Mouse (Mus musculus): Measurements from ENCODE around the gene Hist2h2aa2.
"Not testable (repeated sequence)": the region's sequence is repeated elsewhere in the genome, so short reads cannot be mapped to it uniquely, and the experiment has no call there.

Gene Hist2h2aa2

GRCm38 (mm10) chr3:96239949-96240798, at the start of gene Hist2h2aa2:
Gene Hist2h2aa2, minus strand, starts transcription at chr3:96240276.
- peak; percentile 50 for DNase-seq (ENCODE audit: low read depth, low spot score)

GRCm38 (mm10) chr3:96289201-96289600, 49.1 kb upstream of the Hist2h2aa2 start:
- peak; percentile 87 for DNase-seq (ENCODE audit: low read depth, low spot score)

GRCm38 (mm10) chr3:96287334-96287733, 47.3 kb upstream of the Hist2h2aa2 start:
- not testable (repeated sequence) for DNase-seq (ENCODE audit: low read depth, low spot score)

- peak; percentile 74 for DNase-seq (ENCODE audit: low read depth, low spot score)
These were observed 44.4 kb upstream of the Hist2h2aa2 start for GRCm38 (mm10) chr3:96284457-96284856.

- DNase-seq (ENCODE audit: low read depth, low spot score) = peak; percentile 53
These were observed 40.6 kb upstream of the Hist2h2aa2 start for GRCm38 (mm10) chr3:96280660-96281059.

GRCm38 (mm10) chr3:96277800-96278624, 37.9 kb upstream of the Hist2h2aa2 start:
- peak; percentile 94 for DNase-seq (ENCODE audit: low read depth, low spot score)

- peak; percentile 78 for DNase-seq (ENCODE audit: low read depth, low spot score)
These were observed 37.3 kb upstream of the Hist2h2aa2 start for GRCm38 (mm10) chr3:96277428-96277799.

- peak; percentile 61 for DNase-seq (ENCODE audit: low read depth, low spot score)
These were observed 33.8 kb upstream of the Hist2h2aa2 start for GRCm38 (mm10) chr3:96273591-96274465.

- DNase-seq (ENCODE audit: low read depth, low spot score) = peak; percentile 99
These were observed 29.7 kb upstream of the Hist2h2aa2 start, which contains the start of gene Hist2h2bb for GRCm38 (mm10) chr3:96269511-96270474. Gene Hist2h2bb, plus strand, starts transcription at chr3:96269752.

- not testable (repeated sequence) for DNase-seq (ENCODE audit: low read depth, low spot score)
These were observed 28.8 kb upstream of the Hist2h2aa2 start for GRCm38 (mm10) chr3:96268776-96269378.

- DNase-seq (ENCODE audit: low read depth, low spot score) = peak; percentile 94
These were observed 28.1 kb upstream of the Hist2h2aa2 start, which contains the start of gene Hist2h3b for GRCm38 (mm10) chr3:96268051-96268775. Gene Hist2h3b, plus strand, starts transcription at chr3:96268654.

GRCm38 (mm10) chr3:96267541-96267940, 27.5 kb upstream of the Hist2h2aa2 start:
- DNase-seq (ENCODE audit: low read depth, low spot score) = no peak

- no peak for DNase-seq (ENCODE audit: low read depth, low spot score)
These were observed 26.1 kb upstream of the Hist2h2aa2 start for GRCm38 (mm10) chr3:96266132-96266710.

GRCm38 (mm10) chr3:96264404-96264949, 24.4 kb upstream of the Hist2h2aa2 start:
- no peak for DNase-seq (ENCODE audit: low read depth, low spot score)

GRCm38 (mm10) chr3:96263558-96264403, 23.7 kb upstream of the Hist2h2aa2 start:
- peak; percentile 55 for DNase-seq (ENCODE audit: low read depth, low spot score)

GRCm38 (mm10) chr3:96262979-96263550, 23.0 kb upstream of the Hist2h2aa2 start, which contains the start of gene Hist2h4:
Gene Hist2h4, minus strand, starts transcription at chr3:96263311.
- DNase-seq (ENCODE audit: low read depth, low spot score) = peak; percentile 96

Data from R1 (cell line).